Mouse (Mus musculus): Measurements from ENCODE around the gene Isyna1. TPM values are rescaled to one million over a fixed set of nuclear protein-coding genes. Genes with fewer than 3 reads are reported as not detected.
"Not testable (repeated sequence)": the region's sequence is repeated elsewhere in the genome, so short reads cannot be mapped to it uniquely, and the experiment has no call there.

The Isyna1 gene
- polyA plus RNA-seq, 1 experiment from 2014 or later, result 57.9 TPM

DNA sequence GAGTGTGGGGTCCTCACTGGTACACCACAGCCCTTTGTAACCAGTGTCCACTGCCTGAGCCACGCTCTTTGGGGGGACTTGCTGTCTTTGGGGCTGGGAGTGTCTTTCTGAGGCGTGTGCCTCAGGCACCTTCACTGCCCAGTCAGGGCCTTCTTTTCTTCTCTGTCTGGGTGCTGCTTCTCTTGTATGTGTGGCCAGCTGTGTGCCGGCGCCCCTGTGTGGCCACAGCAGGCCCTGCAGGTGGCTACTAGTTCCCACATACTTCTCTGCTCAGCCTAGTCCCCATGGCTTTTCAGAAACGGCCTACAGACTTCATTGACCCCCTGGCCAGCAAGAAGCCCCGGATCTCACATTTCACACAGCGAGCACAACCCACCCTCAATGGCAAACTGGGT, 8.9 kb upstream of the Isyna1 start:
- H3K4me3 ChIP-seq (ENCODE audit: low read depth, low read length), result no peak overlapping the region
- peak; percentile 65 for DNase-seq (ENCODE audit: low spot score)

GRCm38 (mm10) chr8:70587955-70588354, 6.2 kb upstream of the Isyna1 start:
- not testable (repeated sequence) for H3K9ac ChIP-seq (ENCODE audit: low read depth, low read length); ATAC-seq (ENCODE audit: low FRiP score); DNase-seq (ENCODE audit: low spot score); H3K4me2 ChIP-seq (replicated peaks; ENCODE audit: low read depth, low read length); H3K4me1 ChIP-seq (replicated peaks; ENCODE audit: control insufficient read depth, insufficient read depth, low read length); H3K27ac ChIP-seq (ENCODE audit: low read depth, low read length); H3K4me3 ChIP-seq (ENCODE audit: low read depth, low read length); H3K27me3 ChIP-seq (ENCODE audit: control insufficient read depth, insufficient read depth, low read length); H3K36me3 ChIP-seq (ENCODE audit: control insufficient read depth, insufficient read depth, low read length); H3K9me3 ChIP-seq (ENCODE audit: control insufficient read depth, low read length)
- WGBS, result 94% methylated on average over 4 of the region's 4 CpGs

More for the DNA sequence above, 8.9 kb upstream of the Isyna1 start:
- Histone ChIP-seq H3K27ac (ENCODE audit: low read depth, low read length) (no peak overlapping the region), H3K9me3 (ENCODE audit: control insufficient read depth, low read length) (no peaks in the 10 kb centered on the region), H3K27me3 (ENCODE audit: control insufficient read depth, insufficient read depth, low read length) (no peaks in the 10 kb centered on the region), H3K9ac (ENCODE audit: low read depth, low read length) (no peak overlapping the region), H3K4me1 (replicated peaks; ENCODE audit: control insufficient read depth, insufficient read depth, low read length) (no peaks in the 10 kb centered on the region), H3K36me3 (ENCODE audit: control insufficient read depth, insufficient read depth, low read length) (peaks cover 10% of the 10 kb centered on the region), H3K4me2 (replicated peaks; ENCODE audit: low read depth, low read length) (no peak overlapping the region)
- ATAC-seq (ENCODE audit: low FRiP score), result peak; percentile 58; the same call in 1 of the 2 replicates
- WGBS, result 47% methylated on average over 7 of the region's 7 CpGs

- Histone ChIP-seq H3K27ac (ENCODE audit: low read depth, low read length) (no peak overlapping the region), H3K4me1 (replicated peaks; ENCODE audit: control insufficient read depth, insufficient read depth, low read length) (peaks cover 7% of the 10 kb centered on the region), H3K9ac (ENCODE audit: low read depth, low read length) (no peak overlapping the region), H3K4me3 (ENCODE audit: low read depth, low read length) (no peak overlapping the region), H3K36me3 (ENCODE audit: control insufficient read depth, insufficient read depth, low read length) (no peaks in the 10 kb centered on the region), H3K9me3 (ENCODE audit: control insufficient read depth, low read length) (no peaks in the 10 kb centered on the region), H3K4me2 (replicated peaks; ENCODE audit: low read depth, low read length) (no peak overlapping the region), H3K27me3 (ENCODE audit: control insufficient read depth, insufficient read depth, low read length) (peaks cover 2% of the 10 kb centered on the region; the same call in 1 of the 2 replicates)
- ATAC-seq (ENCODE audit: low FRiP score), result no peak
- WGBS, result 89% methylated on average over 12 of the region's 12 CpGs
- DNase-seq (ENCODE audit: low spot score), result no peak
These were observed 2.6 kb upstream of the Isyna1 start for GRCm38 (mm10) chr8:70591569-70591968.

DNA sequence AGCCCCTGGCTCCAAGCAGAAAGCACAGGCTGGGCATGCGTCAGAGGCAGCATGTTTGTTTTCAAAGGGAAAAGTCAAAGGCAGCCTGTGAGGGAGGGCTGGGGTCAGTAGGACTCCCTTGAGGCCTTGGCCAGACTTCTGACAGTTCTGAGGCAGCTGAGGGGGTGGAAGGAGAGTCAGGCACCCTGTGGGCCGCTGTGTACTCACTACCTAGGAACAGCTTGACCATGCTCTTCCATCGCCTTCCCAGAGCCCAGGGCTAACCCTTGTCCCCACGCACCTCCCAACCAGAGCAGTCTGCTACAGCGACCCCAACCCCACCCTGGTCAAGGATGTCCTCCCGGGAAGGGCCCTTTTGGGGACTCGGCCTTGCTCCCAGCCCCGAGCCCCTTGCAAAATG, 1.0 kb upstream of the Isyna1 start:
- DNase-seq (ENCODE audit: low spot score), result no peak
- Histone ChIP-seq H3K4me1 (replicated peaks; ENCODE audit: control insufficient read depth, insufficient read depth, low read length) (peaks cover 14% of the 10 kb centered on the region), H3K9ac (ENCODE audit: low read depth, low read length) (no peak overlapping the region), H3K4me3 (ENCODE audit: low read depth, low read length) (no peak overlapping the region), H3K4me2 (replicated peaks; ENCODE audit: low read depth, low read length) (no peak overlapping the region), H3K36me3 (ENCODE audit: control insufficient read depth, insufficient read depth, low read length) (0 out of 2 replicates have a peak, but pooled peaks cover 2% of the 10 kb centered on the region), H3K27me3 (ENCODE audit: control insufficient read depth, insufficient read depth, low read length) (peaks cover 8% of the 10 kb centered on the region; the same call in 1 of the 2 replicates), H3K9me3 (ENCODE audit: control insufficient read depth, low read length) (no peaks in the 10 kb centered on the region), H3K27ac (ENCODE audit: low read depth, low read length) (no peak overlapping the region)
- WGBS, result 47% methylated on average over 8 of the region's 8 CpGs
- no peak for ATAC-seq (ENCODE audit: low FRiP score)

GRCm38 (mm10) chr8:70594621-70595564, 720 bp downstream of the Isyna1 start:
- H3K36me3 ChIP-seq (ENCODE audit: control insufficient read depth, insufficient read depth, low read length), result 0 out of 2 replicates have a peak, but pooled peaks cover 2% of the 10 kb centered on the region
- 9% methylated on average over 82 of the region's 82 CpGs for WGBS

GRCm38 (mm10) chr8:70595811-70596210, 1.6 kb downstream of the Isyna1 start:
- DNase-seq (ENCODE audit: low spot score), result no peak
- no peaks in the 10 kb centered on the region for H3K9me3 ChIP-seq (ENCODE audit: control insufficient read depth, low read length)
- no peak overlapping the region for H3K27ac ChIP-seq (ENCODE audit: low read depth, low read length)
- no peak overlapping the region for H3K4me3 ChIP-seq (ENCODE audit: low read depth, low read length)
- H3K36me3 ChIP-seq (ENCODE audit: control insufficient read depth, insufficient read depth, low read length), result 0 out of 2 replicates have a peak, but pooled peaks cover 2% of the 10 kb centered on the region
- H3K27me3 ChIP-seq (ENCODE audit: control insufficient read depth, insufficient read depth, low read length), result peaks cover 10% of the 10 kb centered on the region; the same call in 1 of the 2 replicates
- peaks cover 36% of the 10 kb centered on the region for H3K4me1 ChIP-seq (replicated peaks; ENCODE audit: control insufficient read depth, insufficient read depth, low read length)
- ATAC-seq (ENCODE audit: low FRiP score), result no peak
- H3K4me2 ChIP-seq (replicated peaks; ENCODE audit: low read depth, low read length), result peak overlapping the region; percentile 99; the same call in 1 of the 2 replicates
- 92% methylated on average over 12 of the region's 12 CpGs for WGBS
- no peak overlapping the region for H3K9ac ChIP-seq (ENCODE audit: low read depth, low read length)

More at GRCm38 (mm10) chr8:70594621-70595564, 720 bp downstream of the Isyna1 start:
- no peaks in the 10 kb centered on the region for H3K9me3 ChIP-seq (ENCODE audit: control insufficient read depth, low read length)
- H3K9ac ChIP-seq (ENCODE audit: low read depth, low read length), result peak overlapping the region; percentile 64
- H3K27ac ChIP-seq (ENCODE audit: low read depth, low read length), result peak overlapping the region; percentile 71; the same call in 1 of the 2 replicates
- peak overlapping the region; percentile 99 for H3K4me2 ChIP-seq (replicated peaks; ENCODE audit: low read depth, low read length)
- H3K4me3 ChIP-seq (ENCODE audit: low read depth, low read length), result peak overlapping the region; percentile 48
- peak; percentile 23 for ATAC-seq (ENCODE audit: low FRiP score)
- peaks cover 27% of the 10 kb centered on the region for H3K4me1 ChIP-seq (replicated peaks; ENCODE audit: control insufficient read depth, insufficient read depth, low read length)
- DNase-seq (ENCODE audit: low spot score), result peak; percentile 56
- peaks cover 10% of the 10 kb centered on the region; the same call in 1 of the 2 replicates for H3K27me3 ChIP-seq (ENCODE audit: control insufficient read depth, insufficient read depth, low read length)

DNA sequence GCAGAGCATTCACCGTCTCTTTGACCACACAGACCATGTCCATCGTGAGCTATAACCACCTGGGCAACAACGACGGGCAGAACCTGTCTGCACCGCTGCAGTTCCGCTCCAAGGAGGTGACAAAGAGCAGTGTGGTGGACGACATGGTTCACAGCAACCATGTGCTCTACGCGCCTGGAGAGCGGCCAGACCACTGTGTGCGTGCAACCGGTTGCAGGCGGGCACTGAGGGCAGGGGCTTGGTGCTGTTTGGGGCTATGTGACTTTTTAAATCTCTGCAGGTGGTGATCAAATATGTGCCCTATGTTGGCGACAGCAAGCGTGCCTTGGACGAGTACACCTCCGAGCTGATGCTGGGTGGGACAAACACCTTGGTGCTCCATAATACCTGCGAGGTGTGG, 2.0 kb downstream of the Isyna1 start:
- Histone ChIP-seq H3K4me1 (replicated peaks; ENCODE audit: control insufficient read depth, insufficient read depth, low read length) (peaks cover 37% of the 10 kb centered on the region), H3K27me3 (ENCODE audit: control insufficient read depth, insufficient read depth, low read length) (peaks cover 10% of the 10 kb centered on the region; the same call in 1 of the 2 replicates), H3K9ac (ENCODE audit: low read depth, low read length) (no peak overlapping the region), H3K4me3 (ENCODE audit: low read depth, low read length) (no peak overlapping the region), H3K9me3 (ENCODE audit: control insufficient read depth, low read length) (no peaks in the 10 kb centered on the region), H3K36me3 (ENCODE audit: control insufficient read depth, insufficient read depth, low read length) (0 out of 2 replicates have a peak, but pooled peaks cover 2% of the 10 kb centered on the region), H3K27ac (ENCODE audit: low read depth, low read length) (no peak overlapping the region), H3K4me2 (replicated peaks; ENCODE audit: low read depth, low read length) (no peak overlapping the region)
- DNase-seq (ENCODE audit: low spot score) (no peak), ATAC-seq (ENCODE audit: low FRiP score) (no peak)
- WGBS, result 97% methylated on average over 18 of the region's 18 CpGs

DNA sequence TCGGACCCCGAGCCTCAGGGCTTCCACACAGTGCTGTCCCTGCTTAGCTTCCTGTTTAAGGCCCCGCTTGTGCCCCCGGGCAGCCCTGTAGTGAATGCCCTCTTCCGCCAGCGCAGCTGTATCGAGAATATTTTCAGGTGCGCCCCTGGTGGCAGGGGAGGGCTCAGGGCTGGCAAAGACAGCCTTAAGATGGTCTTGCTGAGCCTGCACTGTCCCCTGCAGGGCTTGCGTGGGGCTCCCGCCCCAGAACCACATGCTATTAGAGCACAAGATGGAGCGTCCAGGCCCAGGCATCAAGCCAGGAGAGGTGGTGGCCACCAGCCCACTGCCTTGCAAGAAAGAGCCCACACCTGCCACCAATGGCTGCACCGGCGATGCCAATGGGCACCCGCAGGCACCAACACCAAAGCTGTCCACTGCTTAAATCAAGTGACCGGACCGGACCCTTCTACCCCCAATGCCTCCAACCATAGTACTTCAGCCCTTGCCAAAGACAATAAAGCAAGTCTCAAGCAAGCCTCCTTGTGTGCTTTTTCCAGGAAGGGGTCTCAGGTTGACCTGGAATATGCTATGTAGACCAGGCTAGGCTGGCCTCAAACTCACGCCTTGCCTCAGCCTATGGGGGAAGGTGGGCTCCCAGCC, 2.7 kb downstream of the Isyna1 start:
- no peak overlapping the region for H3K4me2 ChIP-seq (replicated peaks; ENCODE audit: low read depth, low read length)
- 0 out of 2 replicates have a peak, but pooled peaks cover 2% of the 10 kb centered on the region for H3K36me3 ChIP-seq (ENCODE audit: control insufficient read depth, insufficient read depth, low read length)
- no peak overlapping the region for H3K9ac ChIP-seq (ENCODE audit: low read depth, low read length)
- peaks cover 10% of the 10 kb centered on the region; the same call in 1 of the 2 replicates for H3K27me3 ChIP-seq (ENCODE audit: control insufficient read depth, insufficient read depth, low read length)
- H3K9me3 ChIP-seq (ENCODE audit: control insufficient read depth, low read length), result no peaks in the 10 kb centered on the region
- ATAC-seq (ENCODE audit: low FRiP score) (no peak), DNase-seq (ENCODE audit: low spot score) (peak; percentile 40)
- H3K27ac ChIP-seq (ENCODE audit: low read depth, low read length), result no peak overlapping the region
- WGBS, result 87% methylated on average over 17 of the region's 17 CpGs
- peaks cover 37% of the 10 kb centered on the region for H3K4me1 ChIP-seq (replicated peaks; ENCODE audit: control insufficient read depth, insufficient read depth, low read length)
- peak overlapping the region; percentile 42 for H3K4me3 ChIP-seq (ENCODE audit: low read depth, low read length)
